Mouse (Mus musculus): ENCODE data around the gene Rfx8. TPM values are rescaled to one million over a fixed set of nuclear protein-coding genes. Genes with fewer than 3 reads are reported as not detected.

Rfx8 gene
- total and polyA plus RNA-seq, 3 experiments: not detected

GRCm38 (mm10) chr1:39698456-39698855 is 22.3 kb downstream of the Rfx8 start:
- in situ Hi-C loops (cut with MboI; ENCODE audit: low pct_ligation_motif_present, low pct_unique_long_range_greater_than_20kb, low sequenced_read_pairs): loop anchor here (25.0 kb wide), 2 partner anchors 239 to 689 kb away; no protein-coding TSS in a partner anchor
- H3K27ac ChIP-seq (ENCODE audit: insufficient read depth, low read depth): no peak overlapping the region
- H3K79me2 ChIP-seq (replicated peaks; ENCODE audit: control insufficient read depth, extremely low read depth, insufficient read depth, poor library complexity, severe bottlenecking): no peaks in the 10 kb centered on the region
- dilution Hi-C loops (cut with MboI; ENCODE audit: extremely low pct_ligation_motif_present, extremely low pct_unique_long_range_greater_than_20kb, low sequenced_read_pairs): no loop called here
- no peaks in the 10 kb centered on the region for H3K9me3 ChIP-seq (replicated peaks; ENCODE audit: low read length)
- TF ChIP-seq EP300 (IDR thresholded peaks at IDR 0.05; ENCODE audit: low read length) (no peak), GABPA (IDR thresholded peaks at IDR 0.05; ENCODE audit: insufficient replicate concordance, low read depth, low read length) (no peak), POLR2AphosphoS2 (IDR thresholded peaks at IDR 0.05; ENCODE audit: low read depth, low read length) (no peak), JUND (conservative IDR thresholded peaks at IDR 0.05; ENCODE audit: low read depth, low read length) (no peak), POLR2A (IDR thresholded peaks at IDR 0.05; ENCODE audit: low read depth, low read length) (no peak), RCOR1 (conservative IDR thresholded peaks at IDR 0.05; ENCODE audit: low read depth, low read length) (no peak)
- no peak for DNase-seq (ENCODE audit: extremely low read depth)
- H3K4me1 ChIP-seq (ENCODE audit: control insufficient read depth in 1 of 2, insufficient read depth in 2 of 2): no peaks in the 10 kb centered on the region
- no peak overlapping the region for H3K4me2 ChIP-seq (ENCODE audit: insufficient read depth, low read depth, poor library complexity, severe bottlenecking)
- H3K27me3 ChIP-seq (replicated peaks): no peaks in the 10 kb centered on the region
- H3K4me3 ChIP-seq (replicated peaks in 1 of 3; ENCODE audit: low read depth in 2 of 3, low read length in 2 of 3, poor library complexity in 1 of 3): no peak overlapping the region
- H3K9ac ChIP-seq (ENCODE audit: insufficient read depth, low read depth): no peak overlapping the region
- H3K36me3 ChIP-seq (replicated peaks in 1 of 2; ENCODE audit: control insufficient read depth in 1 of 2, insufficient read depth in 1 of 2, low read length in 1 of 2): no peaks in the 10 kb centered on the region

DNA sequence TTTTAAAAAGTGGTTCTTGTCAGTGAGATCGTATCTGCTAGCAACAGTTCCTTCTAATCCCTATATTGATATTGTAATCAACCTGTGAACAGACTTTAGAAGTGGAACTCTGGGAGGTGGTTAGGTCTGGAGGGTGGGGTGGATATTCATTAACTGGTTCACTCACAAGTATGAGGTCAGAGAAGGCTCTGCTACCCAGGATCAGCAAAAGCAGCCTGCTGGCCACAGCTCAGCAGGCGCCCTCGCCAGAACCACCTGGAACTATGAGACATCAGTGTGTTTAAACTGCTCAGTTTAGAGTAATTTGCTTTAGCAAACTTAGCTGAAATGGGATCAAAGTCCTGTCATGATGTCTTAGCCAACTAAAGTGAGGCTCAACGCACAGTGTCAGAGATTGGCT is 25.6 kb downstream of the Rfx8 start:
- H3K36me3 ChIP-seq (replicated peaks in 1 of 2; ENCODE audit: control insufficient read depth in 1 of 2, insufficient read depth in 1 of 2, low read length in 1 of 2): no peaks in the 10 kb centered on the region
- no peak overlapping the region for H3K27ac ChIP-seq (ENCODE audit: insufficient read depth, low read depth)
- H3K9me3 ChIP-seq (replicated peaks; ENCODE audit: low read length): no peaks in the 10 kb centered on the region
- no peak overlapping the region for H3K4me3 ChIP-seq (replicated peaks in 1 of 3; ENCODE audit: low read depth in 2 of 3, low read length in 2 of 3, poor library complexity in 1 of 3)
- dilution Hi-C loops (cut with MboI; ENCODE audit: extremely low pct_ligation_motif_present, extremely low pct_unique_long_range_greater_than_20kb, low sequenced_read_pairs) (no loop called here), in situ Hi-C loops (cut with MboI; ENCODE audit: low pct_ligation_motif_present, low pct_unique_long_range_greater_than_20kb, low sequenced_read_pairs) (loop anchor here (25.0 kb wide), 2 partner anchors 242 to 692 kb away; no protein-coding TSS in a partner anchor)
- no peaks in the 10 kb centered on the region for H3K79me2 ChIP-seq (replicated peaks; ENCODE audit: control insufficient read depth, extremely low read depth, insufficient read depth, poor library complexity, severe bottlenecking)
- H3K4me2 ChIP-seq (ENCODE audit: insufficient read depth, low read depth, poor library complexity, severe bottlenecking): peak overlapping the region; percentile 68
- no peak for DNase-seq (ENCODE audit: extremely low read depth)
- no peaks in the 10 kb centered on the region for H3K4me1 ChIP-seq (ENCODE audit: control insufficient read depth in 1 of 2, insufficient read depth in 2 of 2)
- H3K9ac ChIP-seq (ENCODE audit: insufficient read depth, low read depth): no peak overlapping the region
- no peaks in the 10 kb centered on the region for H3K27me3 ChIP-seq (replicated peaks)
- no peak for TF ChIP-seq E2F4 (IDR thresholded peaks at IDR 0.05; ENCODE audit: insufficient replicate concordance, low read depth, low read length)

DNA sequence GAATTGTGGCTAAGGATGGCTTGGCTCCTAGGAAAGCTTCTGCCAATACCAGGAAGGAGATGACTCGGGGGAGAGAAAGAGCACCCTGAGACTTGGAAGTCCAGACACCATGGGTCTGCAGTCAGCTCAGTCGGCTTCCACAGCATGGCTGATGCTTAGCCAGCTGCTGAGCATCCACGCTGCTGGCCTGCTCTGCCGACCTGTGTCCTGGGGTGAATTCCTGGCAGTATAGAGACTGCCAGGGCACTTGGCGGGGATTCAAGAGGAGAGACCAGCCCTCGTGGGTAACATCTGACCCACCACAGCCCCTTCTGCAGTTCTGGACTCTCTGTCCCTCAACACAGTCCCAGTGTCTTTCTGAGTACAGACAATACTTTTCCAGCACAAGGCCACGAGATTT is 26.0 kb downstream of the Rfx8 start:
- H3K9me3 ChIP-seq (replicated peaks; ENCODE audit: low read length): no peaks in the 10 kb centered on the region
- no peak for TF ChIP-seq GABPA (IDR thresholded peaks at IDR 0.05; ENCODE audit: insufficient replicate concordance, low read depth, low read length)
- TF ChIP-seq KAT2A (IDR thresholded peaks at IDR 0.05; ENCODE audit: insufficient replicate concordance, low read length): no peak
- TF ChIP-seq TBP (conservative IDR thresholded peaks at IDR 0.05; ENCODE audit: low read depth, low read length): no peak
- no peak for TF ChIP-seq SIN3A (IDR thresholded peaks at IDR 0.05; ENCODE audit: low read length)
- no peak for TF ChIP-seq RAD21 (IDR thresholded peaks at IDR 0.05; ENCODE audit: low read depth, low read length)
- no peak for TF ChIP-seq MEF2A (IDR thresholded peaks at IDR 0.05; ENCODE audit: borderline replicate concordance, low read depth, low read length)
- TF ChIP-seq ZC3H11A (IDR thresholded peaks at IDR 0.05; ENCODE audit: low read depth, low read length): no peak
- TF ChIP-seq NELFE (IDR thresholded peaks at IDR 0.05; ENCODE audit: low read depth, low read length): no peak
- TF ChIP-seq CHD1 (IDR thresholded peaks at IDR 0.05; ENCODE audit: low read depth, low read length): no peak
- H3K79me2 ChIP-seq (replicated peaks; ENCODE audit: control insufficient read depth, extremely low read depth, insufficient read depth, poor library complexity, severe bottlenecking): no peaks in the 10 kb centered on the region
- no peak overlapping the region for H3K9ac ChIP-seq (ENCODE audit: insufficient read depth, low read depth)
- no peaks in the 10 kb centered on the region for H3K4me1 ChIP-seq (ENCODE audit: control insufficient read depth in 1 of 2, insufficient read depth in 2 of 2)
- no peak overlapping the region for H3K27ac ChIP-seq (ENCODE audit: insufficient read depth, low read depth)
- dilution Hi-C loops (cut with MboI; ENCODE audit: extremely low pct_ligation_motif_present, extremely low pct_unique_long_range_greater_than_20kb, low sequenced_read_pairs): no loop called here
- H3K27me3 ChIP-seq (replicated peaks): no peaks in the 10 kb centered on the region
- no peak overlapping the region for H3K4me3 ChIP-seq (replicated peaks in 1 of 3; ENCODE audit: low read depth in 2 of 3, low read length in 2 of 3, poor library complexity in 1 of 3)
- in situ Hi-C loops (cut with MboI; ENCODE audit: low pct_ligation_motif_present, low pct_unique_long_range_greater_than_20kb, low sequenced_read_pairs): loop anchor here (25.0 kb wide), 2 partner anchors 243 to 693 kb away; no protein-coding TSS in a partner anchor
- no peaks in the 10 kb centered on the region for H3K36me3 ChIP-seq (replicated peaks in 1 of 2; ENCODE audit: control insufficient read depth in 1 of 2, insufficient read depth in 1 of 2, low read length in 1 of 2)
- no peak overlapping the region for H3K4me2 ChIP-seq (ENCODE audit: insufficient read depth, low read depth, poor library complexity, severe bottlenecking)
- DNase-seq (ENCODE audit: extremely low read depth): no peak
